Mouse (Mus musculus): ENCODE results near the gene Klhl29.

DNA sequence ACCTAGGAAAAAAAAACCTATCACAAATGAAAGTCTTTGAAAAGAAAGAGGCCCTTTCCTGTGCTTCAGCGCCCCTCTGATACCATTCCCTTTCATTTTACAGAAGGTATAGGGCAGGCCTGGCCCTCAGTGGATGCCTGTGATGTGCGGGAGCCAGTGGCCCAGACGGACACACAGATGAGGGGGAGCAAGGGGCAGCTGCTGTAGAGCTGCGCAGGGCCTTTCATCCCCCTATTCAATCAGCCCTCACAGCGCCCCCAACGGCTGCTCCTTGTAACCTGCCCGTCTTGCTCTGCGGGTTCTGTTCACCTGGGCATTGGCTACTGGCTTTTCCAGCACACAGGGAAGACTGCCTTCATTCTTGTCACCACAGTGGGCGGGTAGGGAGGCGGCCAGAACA, 223.6 kb downstream of the Klhl29 start:
- TF ChIP-seq CTCF (conservative IDR thresholded peaks at IDR 0.05; ENCODE audit: low read length) (peak; percentile 53), NANOG (IDR thresholded peaks at IDR 0.05; ENCODE audit: borderline replicate concordance, low read length) (no peak), POU5F1 (IDR thresholded peaks at IDR 0.05; ENCODE audit: borderline replicate concordance, low read length) (no peak)

Data from E14TG2a.4 (cell line).